Mouse (Mus musculus): ENCODE measurements around the gene Gipc3. TPM values are rescaled to one million over a fixed set of nuclear protein-coding genes. Genes with fewer than 3 reads are reported as not detected.
A peak's percentile ranks its signal among the peaks of the same experiment; 100 is the strongest.

Gene Gipc3
- not detected in 2 replicates for total RNA-seq (2015; ENCODE audit: low replicate concordance)
- total RNA-seq (2017; ENCODE audit: low replicate concordance): not detected in 2 replicates

- ATAC-seq (replicated peaks; ENCODE audit: low FRiP score, poor library complexity, severe bottlenecking): no peak
These were observed at the start of gene Gipc3 for GRCm38 (mm10) chr10:81342686-81343505. Gipc3 (minus strand) TSS chr10:81343266.

GRCm38 (mm10) chr10:81392781-81393185, 49.7 kb upstream of the Gipc3 start, which contains the start of gene Smim24:
Smim24 (plus strand) TSS chr10:81393051.
- ATAC-seq (replicated peaks; ENCODE audit: low FRiP score, poor library complexity, severe bottlenecking): no peak

DNA sequence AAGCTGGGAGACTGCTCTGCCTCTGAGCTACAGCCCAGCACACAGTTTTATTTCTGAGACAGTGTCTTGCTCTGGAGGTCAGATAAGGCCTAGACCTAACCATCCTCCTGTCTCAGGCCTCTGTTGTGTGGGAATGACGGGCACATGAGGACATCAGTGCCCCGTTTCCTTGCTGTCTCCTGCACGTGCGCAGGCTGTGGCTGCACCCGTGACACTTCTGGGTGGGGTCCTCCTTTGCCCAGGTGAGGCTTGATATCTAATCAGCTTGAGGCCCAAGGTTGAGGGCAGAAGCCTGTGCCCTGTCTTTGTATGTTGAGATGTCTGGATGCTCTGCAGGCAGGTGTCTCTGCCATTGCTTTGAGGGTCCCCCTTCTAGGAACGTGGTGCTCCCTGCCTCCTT, 49.2 kb upstream of the Gipc3 start:
- no peak for ATAC-seq (replicated peaks; ENCODE audit: low FRiP score, poor library complexity, severe bottlenecking)

DNA sequence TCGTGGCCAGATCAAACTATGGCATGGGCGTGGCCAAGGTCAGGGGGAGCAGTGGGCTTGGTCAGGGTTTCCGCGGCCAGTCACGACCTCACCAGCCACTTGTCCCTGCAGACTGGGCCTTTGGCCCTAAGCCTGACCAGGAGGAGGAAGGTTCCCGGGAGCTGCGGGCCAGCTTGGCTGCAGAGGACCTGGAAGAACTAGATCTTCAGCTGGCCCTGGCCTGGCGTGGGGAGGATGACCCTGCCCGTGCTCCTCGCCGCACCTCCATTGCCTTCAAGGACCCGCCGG, 47.6 kb upstream of the Gipc3 start:
- ATAC-seq (replicated peaks; ENCODE audit: low FRiP score, poor library complexity, severe bottlenecking): no peak

- peak; percentile 64 for ATAC-seq (replicated peaks; ENCODE audit: low FRiP score, poor library complexity, severe bottlenecking)
These were observed 47.0 kb upstream of the Gipc3 start for GRCm38 (mm10) chr10:81389801-81390677.

DNA sequence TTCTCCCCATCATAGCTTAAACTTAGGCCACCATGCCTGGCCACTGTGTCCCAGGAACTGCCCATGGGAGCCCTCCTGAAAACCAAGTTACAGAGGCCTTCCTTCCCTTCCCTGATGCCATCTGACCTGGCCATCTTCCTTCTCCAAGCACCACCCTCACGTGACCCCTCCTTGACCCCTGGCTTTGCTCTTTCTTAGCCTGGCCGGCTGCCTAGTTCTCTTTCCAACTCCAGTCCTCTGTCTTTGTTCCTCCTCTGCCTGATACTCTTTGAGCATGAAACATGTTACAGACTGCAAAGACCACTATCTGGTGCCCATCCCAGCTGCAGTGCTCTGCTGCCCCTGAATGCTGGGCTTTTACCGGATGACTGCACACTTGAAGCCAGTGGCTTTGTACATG, 46.3 kb upstream of the Gipc3 start:
- no peak for ATAC-seq (replicated peaks; ENCODE audit: low FRiP score, poor library complexity, severe bottlenecking)

DNA sequence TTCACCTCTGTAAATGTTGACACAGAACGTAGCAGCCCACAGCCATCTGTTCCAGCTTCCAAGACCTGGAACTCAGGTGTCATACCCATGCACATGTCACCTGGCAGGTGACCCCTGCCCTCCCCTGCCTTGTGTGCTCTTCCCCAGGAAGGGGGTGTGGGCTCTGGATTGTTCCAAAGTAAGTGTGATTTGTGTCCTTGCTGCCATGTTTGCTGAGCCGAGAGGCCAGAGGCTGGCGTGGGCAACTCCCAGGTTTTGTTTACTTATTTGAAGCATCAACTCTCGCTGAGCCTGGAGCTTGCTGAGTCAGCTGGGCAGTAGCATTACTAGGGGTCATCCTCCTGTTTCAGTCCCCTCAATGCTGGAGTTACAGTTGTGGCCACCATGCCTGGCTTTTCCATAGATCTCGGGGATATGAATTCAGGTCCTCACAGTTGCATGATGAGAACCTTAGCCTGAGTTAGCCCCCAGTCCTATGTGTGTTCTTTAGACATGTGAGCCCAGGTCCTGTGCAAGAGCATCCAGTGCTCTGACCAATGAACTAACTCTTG, 45.5 kb upstream of the Gipc3 start, which contains the start of gene Gm48552:
Gm48552 (plus strand) TSS at position 501 of the 551 bp plus-strand sequence.
- no peak for ATAC-seq (replicated peaks; ENCODE audit: low FRiP score, poor library complexity, severe bottlenecking)

- no peak for ATAC-seq (replicated peaks; ENCODE audit: low FRiP score, poor library complexity, severe bottlenecking)
These were observed 44.6 kb upstream of the Gipc3 start for GRCm38 (mm10) chr10:81387716-81388115.

- no peak for ATAC-seq (replicated peaks; ENCODE audit: low FRiP score, poor library complexity, severe bottlenecking)
These were observed 42.7 kb upstream of the Gipc3 start for GRCm38 (mm10) chr10:81385603-81386306.

- no peak for ATAC-seq (replicated peaks; ENCODE audit: low FRiP score, poor library complexity, severe bottlenecking)
These were observed 41.5 kb upstream of the Gipc3 start for GRCm38 (mm10) chr10:81384605-81384982.

DNA sequence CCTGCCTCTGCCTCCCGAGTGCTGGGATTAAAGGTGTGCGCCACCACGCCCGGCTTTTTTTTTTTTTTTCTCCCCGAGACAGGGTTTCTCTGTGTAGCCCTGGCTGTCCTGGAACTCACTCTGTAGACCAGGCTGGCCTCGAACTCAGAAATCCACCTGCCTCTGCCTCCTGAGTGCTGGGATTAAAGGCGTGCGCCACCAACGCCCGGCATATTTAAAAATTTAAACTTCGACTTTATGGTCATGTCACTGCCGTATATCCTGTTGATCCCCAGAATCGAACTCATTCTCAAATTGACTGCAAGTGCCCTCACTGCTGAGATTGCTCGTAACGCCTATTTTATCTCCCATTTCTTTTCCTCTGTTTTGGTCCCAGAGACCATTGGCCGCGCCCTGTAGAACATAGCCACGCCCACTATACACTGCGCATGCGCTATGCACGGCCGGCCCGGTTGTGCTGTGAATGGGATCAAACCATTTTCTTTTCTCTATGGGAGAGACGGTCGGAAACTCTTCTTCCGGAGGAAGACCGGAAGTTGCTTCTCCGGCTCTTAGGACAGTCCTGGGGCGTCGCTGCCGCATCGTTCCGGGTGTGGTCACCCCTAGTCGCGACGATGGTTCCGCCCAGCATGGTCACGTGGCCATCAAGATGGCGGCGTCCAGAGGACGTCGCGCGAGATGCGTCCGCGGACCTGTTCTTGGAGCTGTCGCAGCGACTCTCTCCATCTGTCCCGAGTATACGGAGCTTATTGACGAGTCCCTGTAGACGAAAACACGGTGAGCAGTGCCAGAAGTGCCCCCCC, 40.9 kb upstream of the Gipc3 start, which contains the start of the genes Dohh and Gm48551:
Dohh (plus strand) TSS at position 627 of the 803 bp plus-strand sequence.
Gm48551 (plus strand) TSS at position 665 of the 803 bp plus-strand sequence.
- ATAC-seq (replicated peaks; ENCODE audit: low FRiP score, poor library complexity, severe bottlenecking): peak; percentile 74

DNA sequence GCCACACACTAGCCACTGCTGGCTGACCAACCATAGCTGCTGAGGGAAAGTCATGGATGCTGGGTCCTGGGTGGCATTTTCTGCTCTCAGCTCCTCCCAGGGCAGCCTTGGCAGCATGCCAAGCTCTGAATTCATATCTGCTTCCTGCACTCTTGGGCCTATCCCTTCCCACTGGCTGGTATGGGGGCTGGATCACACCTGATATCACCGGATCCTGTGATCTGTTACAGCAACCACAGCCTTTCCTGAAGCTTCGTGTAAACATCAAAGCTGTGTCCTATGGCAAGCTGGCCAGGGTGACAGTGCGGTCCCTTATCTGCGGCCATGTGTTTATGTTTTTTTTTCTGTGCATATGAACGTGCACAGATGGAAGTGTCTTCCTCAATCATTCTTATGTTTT, 39.0 kb upstream of the Gipc3 start:
- ATAC-seq (replicated peaks; ENCODE audit: low FRiP score, poor library complexity, severe bottlenecking): peak; percentile 67

GRCm38 (mm10) chr10:81379809-81380378, 36.8 kb upstream of the Gipc3 start:
- ATAC-seq (replicated peaks; ENCODE audit: low FRiP score, poor library complexity, severe bottlenecking): no peak

DNA sequence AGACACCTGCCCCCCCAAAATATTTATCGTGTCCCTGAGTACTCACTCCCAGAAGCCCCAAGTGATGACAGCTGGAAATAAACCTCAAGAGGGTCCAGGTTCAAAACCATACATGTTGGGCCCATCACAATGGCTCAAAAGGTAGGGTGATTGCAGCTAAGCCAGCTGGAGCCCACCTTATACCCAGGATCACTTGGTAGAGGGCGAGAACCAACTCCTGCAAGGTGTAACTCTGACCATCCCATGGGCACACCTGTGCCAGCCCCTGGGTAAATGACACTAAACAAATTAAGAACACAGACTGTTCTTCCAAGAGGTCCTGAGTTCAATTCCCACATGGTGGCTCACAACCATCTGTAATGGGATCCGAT, 36.1 kb upstream of the Gipc3 start:
- no peak for ATAC-seq (replicated peaks; ENCODE audit: low FRiP score, poor library complexity, severe bottlenecking)

DNA sequence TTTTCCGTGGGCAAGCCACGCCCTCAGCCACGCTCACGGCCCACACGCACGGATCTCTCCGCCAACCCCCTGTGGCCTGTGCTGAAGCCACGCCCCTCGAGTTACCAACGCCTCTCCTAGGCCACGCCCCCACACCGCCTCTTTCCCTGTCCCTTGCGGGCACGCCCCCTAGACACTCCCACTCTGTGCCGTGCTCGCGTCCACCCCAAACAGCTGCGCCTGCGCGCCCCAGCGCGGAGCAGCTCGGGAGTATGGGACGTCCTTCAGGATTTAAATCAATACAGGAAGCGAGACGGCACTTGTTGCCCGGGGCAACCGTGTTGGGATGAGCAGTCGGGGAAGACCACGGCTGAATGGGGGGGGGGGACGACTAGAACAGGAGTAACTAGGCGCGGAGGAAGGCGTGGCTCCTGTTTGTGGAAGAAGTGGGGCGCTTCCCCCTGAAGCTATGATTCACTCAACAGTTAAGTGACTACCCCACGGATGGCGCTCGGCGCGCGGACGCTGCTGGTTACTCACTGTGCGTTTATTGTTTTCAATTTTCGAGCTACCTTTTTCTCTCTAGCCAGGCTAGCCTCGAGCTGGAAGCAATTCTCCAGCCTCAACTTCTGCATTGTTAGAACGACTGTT, 35.6 kb upstream of the Gipc3 start:
- ATAC-seq (replicated peaks; ENCODE audit: low FRiP score, poor library complexity, severe bottlenecking): peak; percentile 68

- ATAC-seq (replicated peaks; ENCODE audit: low FRiP score, poor library complexity, severe bottlenecking): no peak
These were observed 34.9 kb upstream of the Gipc3 start, which contains the start of gene Fzr1 for GRCm38 (mm10) chr10:81377793-81378552. Fzr1 (minus strand) TSS chr10:81378516.

DNA sequence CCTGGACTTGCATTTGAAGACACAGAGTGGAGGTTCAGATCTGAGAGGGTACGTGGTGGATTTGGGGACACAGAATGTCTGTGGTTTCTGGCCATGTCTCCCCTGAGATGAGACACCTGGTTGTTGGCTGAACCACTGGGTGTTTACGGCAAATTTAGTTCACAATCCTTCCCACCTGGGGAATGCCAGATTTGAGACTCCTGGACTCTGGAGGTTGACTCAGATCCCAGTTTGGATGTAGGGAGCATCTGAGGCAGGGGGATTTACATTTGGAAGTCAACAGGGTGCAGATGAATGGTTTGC, 34.2 kb upstream of the Gipc3 start:
- no peak for ATAC-seq (replicated peaks; ENCODE audit: low FRiP score, poor library complexity, severe bottlenecking)
